Mouse (Mus musculus): ENCODE measurements around the gene Gabbr2. TPM values are rescaled to one million over a fixed set of nuclear protein-coding genes. Genes with fewer than 3 reads are reported as not detected.

Gene Gabbr2
- polyA plus RNA-seq, 1 experiment from 2014 or later: 0.04 TPM

DNA sequence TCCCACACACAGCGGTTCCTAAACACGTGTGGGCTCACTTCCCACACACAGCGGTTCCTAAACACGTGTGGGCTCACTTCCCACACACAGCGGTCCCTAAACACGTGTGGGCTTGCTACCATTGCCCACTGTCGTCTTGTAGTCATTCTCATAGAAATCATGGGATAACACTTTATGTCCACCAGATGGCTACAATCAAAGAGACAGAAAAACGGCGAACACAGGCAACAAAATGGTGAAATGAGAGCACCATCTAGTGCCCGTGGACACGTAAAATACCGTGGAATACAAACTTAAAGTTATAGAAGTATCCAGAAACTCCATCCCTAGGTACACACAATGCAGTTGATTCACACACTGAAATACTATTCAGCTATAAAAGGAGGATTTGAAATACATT lies 285.9 kb downstream of the Gabbr2 start:
- H3K27ac ChIP-seq: no peak overlapping the region
- H3K4me1 ChIP-seq (replicated peaks): peaks cover 4% of the 10 kb centered on the region; the same call in 1 of the 2 replicates
- no peaks in the 10 kb centered on the region for H3K27me3 ChIP-seq
- H3K9me3 ChIP-seq (replicated peaks): no peaks in the 10 kb centered on the region
- H3K4me3 ChIP-seq: no peak overlapping the region
- ATAC-seq (replicated peaks; ENCODE audit: insufficient number of reproducible peaks, insufficient read depth, low FRiP score, low read depth): no peak
- WGBS: 73% methylated on average over 12 of the region's 12 CpGs
- H3K9ac ChIP-seq: no peak overlapping the region
- H3K4me2 ChIP-seq: no peak overlapping the region
- H3K36me3 ChIP-seq: no peaks in the 10 kb centered on the region

DNA sequence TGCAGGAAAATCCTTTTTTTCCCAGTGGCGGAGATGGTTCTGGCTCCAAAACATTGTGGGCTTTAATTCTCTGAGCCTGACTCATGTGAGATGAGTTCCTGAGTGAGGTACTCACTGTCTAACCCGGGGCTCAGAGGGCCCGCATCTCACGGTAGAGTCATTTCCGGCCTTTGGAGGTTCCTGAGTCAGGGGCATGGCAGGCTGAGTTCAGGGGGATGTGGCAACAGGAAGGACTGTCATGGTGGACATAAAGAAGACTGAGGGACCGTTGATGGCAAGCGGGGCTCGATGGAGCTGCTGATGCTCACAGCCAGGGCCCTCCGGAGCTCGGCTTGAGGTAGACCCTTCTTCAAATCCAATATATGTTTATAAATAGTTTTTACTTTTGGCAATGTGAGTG lies 288.5 kb downstream of the Gabbr2 start:
- ATAC-seq (replicated peaks; ENCODE audit: insufficient number of reproducible peaks, insufficient read depth, low FRiP score, low read depth): no peak
- Histone ChIP-seq H3K27ac (no peak overlapping the region), H3K4me1 (replicated peaks) (peaks cover 4% of the 10 kb centered on the region; the same call in 1 of the 2 replicates), H3K9me3 (replicated peaks) (no peaks in the 10 kb centered on the region), H3K36me3 (no peaks in the 10 kb centered on the region), H3K4me2 (no peak overlapping the region), H3K27me3 (no peaks in the 10 kb centered on the region), H3K4me3 (no peak overlapping the region), H3K9ac (no peak overlapping the region)
- WGBS: 87% methylated on average over 10 of the region's 10 CpGs

- Histone ChIP-seq H3K4me1 (replicated peaks) (peaks cover 4% of the 10 kb centered on the region; the same call in 1 of the 2 replicates), H3K9me3 (replicated peaks) (no peaks in the 10 kb centered on the region), H3K27ac (no peak overlapping the region), H3K27me3 (no peaks in the 10 kb centered on the region), H3K36me3 (no peaks in the 10 kb centered on the region), H3K4me2 (no peak overlapping the region), H3K9ac (no peak overlapping the region), H3K4me3 (no peak overlapping the region)
- 81% methylated on average over 10 of the region's 10 CpGs for WGBS
- ATAC-seq (replicated peaks; ENCODE audit: insufficient number of reproducible peaks, insufficient read depth, low FRiP score, low read depth): no peak
These were observed 291.4 kb downstream of the Gabbr2 start for GRCm38 (mm10) chr4:46700223-46700651.

DNA sequence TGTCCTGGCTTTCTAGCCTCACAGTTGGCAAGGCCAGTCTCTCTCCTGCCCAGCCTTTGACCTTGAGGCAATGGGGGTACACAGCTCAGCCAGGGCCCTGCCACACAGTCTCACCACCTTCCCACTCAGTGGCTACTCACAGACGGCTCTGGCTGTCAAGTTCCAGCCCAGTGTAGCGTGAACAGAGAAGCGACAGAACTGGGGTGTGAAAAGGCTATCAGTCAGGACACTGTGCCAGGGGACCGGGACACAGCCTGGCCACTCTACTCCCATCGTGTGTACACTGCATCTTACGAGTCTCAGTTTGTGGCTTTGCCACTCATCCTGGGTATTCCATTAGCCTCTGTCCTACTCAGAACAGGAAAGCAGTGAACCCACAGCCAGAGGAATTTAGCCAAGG lies 295.2 kb downstream of the Gabbr2 start:
- Histone ChIP-seq H3K36me3 (no peaks in the 10 kb centered on the region), H3K4me1 (replicated peaks) (no peaks in the 10 kb centered on the region), H3K9ac (no peak overlapping the region), H3K27me3 (no peaks in the 10 kb centered on the region), H3K27ac (no peak overlapping the region), H3K4me2 (no peak overlapping the region), H3K9me3 (replicated peaks) (no peaks in the 10 kb centered on the region), H3K4me3 (no peak overlapping the region)
- WGBS: 48% methylated on average over 6 of the region's 6 CpGs
- no peak for ATAC-seq (replicated peaks; ENCODE audit: insufficient number of reproducible peaks, insufficient read depth, low FRiP score, low read depth)

GRCm38 (mm10) chr4:46690565-46690964 lies 301.1 kb downstream of the Gabbr2 start:
- no peak overlapping the region for H3K4me3 ChIP-seq

GRCm38 (mm10) chr4:46690023-46690420 lies 301.7 kb downstream of the Gabbr2 start:
- no peaks in the 10 kb centered on the region for H3K4me1 ChIP-seq (replicated peaks)
- H3K4me3 ChIP-seq: no peak overlapping the region
- no peak overlapping the region for H3K27ac ChIP-seq
- H3K36me3 ChIP-seq: no peaks in the 10 kb centered on the region
- H3K9me3 ChIP-seq (replicated peaks): no peaks in the 10 kb centered on the region
- H3K9ac ChIP-seq: no peak overlapping the region
- no peak for ATAC-seq (replicated peaks; ENCODE audit: insufficient number of reproducible peaks, insufficient read depth, low FRiP score, low read depth)
- peaks cover 20% of the 10 kb centered on the region for H3K27me3 ChIP-seq
- H3K4me2 ChIP-seq: no peak overlapping the region
- 82% methylated on average over 8 of the region's 8 CpGs for WGBS

More at GRCm38 (mm10) chr4:46690565-46690964, 301.1 kb downstream of the Gabbr2 start:
- H3K4me2 ChIP-seq: no peak overlapping the region
- no peak overlapping the region for H3K9ac ChIP-seq
- no peaks in the 10 kb centered on the region for H3K9me3 ChIP-seq (replicated peaks)
- 80% methylated on average over 8 of the region's 8 CpGs for WGBS
- ATAC-seq (replicated peaks; ENCODE audit: insufficient number of reproducible peaks, insufficient read depth, low FRiP score, low read depth): no peak
- H3K27me3 ChIP-seq: peaks cover 20% of the 10 kb centered on the region
- H3K4me1 ChIP-seq (replicated peaks): no peaks in the 10 kb centered on the region
- H3K36me3 ChIP-seq: no peaks in the 10 kb centered on the region
- no peak overlapping the region for H3K27ac ChIP-seq

DNA sequence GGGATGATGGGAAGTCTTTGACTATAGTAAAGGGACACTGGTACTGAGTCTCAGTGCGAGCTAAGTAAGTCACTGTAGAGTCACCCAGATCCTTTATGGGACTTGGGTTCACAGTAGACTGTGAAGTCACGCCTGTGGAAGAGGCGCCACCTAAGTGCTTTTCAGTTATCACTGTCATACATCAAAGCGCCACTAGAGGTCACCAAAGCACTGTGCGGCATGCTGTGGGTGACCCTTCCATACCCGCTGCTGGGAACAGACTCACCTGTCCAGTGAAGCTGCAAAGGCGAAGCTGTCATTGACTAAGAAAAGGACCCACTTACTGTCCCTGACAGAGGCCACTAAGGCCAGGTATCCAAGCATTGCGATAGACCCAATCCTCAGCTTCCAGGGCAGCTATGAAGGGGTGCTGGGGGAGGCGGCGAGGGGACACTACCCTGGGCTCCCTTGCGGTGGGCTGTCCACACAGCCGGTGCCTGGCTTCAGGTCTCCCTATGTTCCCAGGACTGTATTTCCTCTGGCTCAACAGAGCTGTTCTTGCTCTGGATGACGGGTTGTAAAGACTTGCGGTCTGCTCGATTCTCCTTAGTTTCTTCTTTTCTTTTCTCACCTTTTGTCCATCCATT lies 302.2 kb downstream of the Gabbr2 start:
- no peak overlapping the region for H3K4me2 ChIP-seq
- peaks cover 20% of the 10 kb centered on the region for H3K27me3 ChIP-seq
- no peak overlapping the region for H3K27ac ChIP-seq
- H3K4me1 ChIP-seq (replicated peaks): no peaks in the 10 kb centered on the region
- H3K9ac ChIP-seq: no peak overlapping the region
- no peaks in the 10 kb centered on the region for H3K9me3 ChIP-seq (replicated peaks)
- H3K4me3 ChIP-seq: no peak overlapping the region
- H3K36me3 ChIP-seq: no peaks in the 10 kb centered on the region
- no peak for ATAC-seq (replicated peaks; ENCODE audit: insufficient number of reproducible peaks, insufficient read depth, low FRiP score, low read depth)
- WGBS: 45% methylated on average over 15 of the region's 15 CpGs

- peaks cover 20% of the 10 kb centered on the region for H3K27me3 ChIP-seq
- no peaks in the 10 kb centered on the region for H3K4me1 ChIP-seq (replicated peaks)
- no peak overlapping the region for H3K4me2 ChIP-seq
- no peak for ATAC-seq (replicated peaks; ENCODE audit: insufficient number of reproducible peaks, insufficient read depth, low FRiP score, low read depth)
- no peaks in the 10 kb centered on the region for H3K9me3 ChIP-seq (replicated peaks)
- H3K36me3 ChIP-seq: no peaks in the 10 kb centered on the region
- WGBS: 71% methylated on average over 14 of the region's 14 CpGs
- H3K9ac ChIP-seq: no peak overlapping the region
- no peak overlapping the region for H3K27ac ChIP-seq
- H3K4me3 ChIP-seq: no peak overlapping the region
These were observed 303.4 kb downstream of the Gabbr2 start for GRCm38 (mm10) chr4:46688213-46688832.

GRCm38 (mm10) chr4:46684160-46684559 lies 307.5 kb downstream of the Gabbr2 start:
- no peaks in the 10 kb centered on the region for H3K9me3 ChIP-seq (replicated peaks)
- no peak for ATAC-seq (replicated peaks; ENCODE audit: insufficient number of reproducible peaks, insufficient read depth, low FRiP score, low read depth)
- WGBS: 57% methylated on average over 6 of the region's 6 CpGs

GRCm38 (mm10) chr4:46676646-46677045 lies 315.0 kb downstream of the Gabbr2 start:
- H3K27me3 ChIP-seq: no peaks in the 10 kb centered on the region

More at GRCm38 (mm10) chr4:46684160-46684559, 307.5 kb downstream of the Gabbr2 start:
- Histone ChIP-seq H3K4me1 (replicated peaks) (no peaks in the 10 kb centered on the region), H3K9ac (no peak overlapping the region), H3K27ac (no peak overlapping the region), H3K4me3 (no peak overlapping the region), H3K4me2 (no peak overlapping the region), H3K27me3 (0 out of 2 replicates have a peak, but pooled peaks cover 8% of the 10 kb centered on the region), H3K36me3 (no peaks in the 10 kb centered on the region)

GRCm38 (mm10) chr4:46675992-46676391 lies 315.7 kb downstream of the Gabbr2 start:
- no peaks in the 10 kb centered on the region for H3K9me3 ChIP-seq (replicated peaks)
- no peak overlapping the region for H3K4me2 ChIP-seq
- no peak overlapping the region for H3K4me3 ChIP-seq
- no peaks in the 10 kb centered on the region for H3K4me1 ChIP-seq (replicated peaks)
- ATAC-seq (replicated peaks; ENCODE audit: insufficient number of reproducible peaks, insufficient read depth, low FRiP score, low read depth): no peak
- no peak overlapping the region for H3K9ac ChIP-seq
- no peaks in the 10 kb centered on the region for H3K27me3 ChIP-seq
- WGBS: 50% methylated on average over 4 of the region's 4 CpGs
- no peak overlapping the region for H3K27ac ChIP-seq
- H3K36me3 ChIP-seq: no peaks in the 10 kb centered on the region

More at GRCm38 (mm10) chr4:46676646-46677045, 315.0 kb downstream of the Gabbr2 start:
- no peaks in the 10 kb centered on the region for H3K36me3 ChIP-seq
- H3K9me3 ChIP-seq (replicated peaks): no peaks in the 10 kb centered on the region
- no peak overlapping the region for H3K9ac ChIP-seq
- no peak overlapping the region for H3K4me2 ChIP-seq
- no peak for ATAC-seq (replicated peaks; ENCODE audit: insufficient number of reproducible peaks, insufficient read depth, low FRiP score, low read depth)
- H3K27ac ChIP-seq: no peak overlapping the region
- no peak overlapping the region for H3K4me3 ChIP-seq
- H3K4me1 ChIP-seq (replicated peaks): no peaks in the 10 kb centered on the region
- 49% methylated on average over 3 of the region's 3 CpGs for WGBS

Measured in heart, embryonic 15.5 days (tissue).